Mouse (Mus musculus) liver, postnatal 0 days (tissue): Measurements from ENCODE around the gene Cbx5. TPM values are rescaled to one million over a fixed set of nuclear protein-coding genes. Genes with fewer than 3 reads are reported as not detected.

Experiments
- ATAC-seq: fragments of 200-750 bp; cut with Nextera tagmentation; 2 replicates; pipeline ENCODE4 v1.8.0; 2017; ENCODE audit warnings: mild to moderate bottlenecking, moderate library complexity
- DNase-seq: peaks from one replicate; pipeline ENCODE4 v3.0.0-alpha.2; 2016
- H3K27ac ChIP-seq: fragments of 300-500 bp; sonication (generic); 2 replicates; pipeline ENCODE4 v1.5.1; 2014; ENCODE audit warnings: antibody characterized with exemption, moderate library complexity, mild to moderate bottlenecking, low read depth
- H3K27me3 ChIP-seq: fragments of 300-500 bp; sonication (generic); 2 replicates; pipeline ENCODE4 v1.6.1; 2014; ENCODE audit warnings: low read length, control low read depth, mixed read lengths; ENCODE audit not compliant: insufficient read depth
- H3K36me3 ChIP-seq: fragments of 300-500 bp; sonication (generic); replicated peaks from 2 replicates; pipeline ENCODE4 v1.6.1; 2014; ENCODE audit warnings: mild to moderate bottlenecking, control low read depth, low read length, moderate library complexity, mixed read lengths; ENCODE audit not compliant: insufficient read depth
- H3K4me1 ChIP-seq: fragments of 300-500 bp; sonication (generic); 2 replicates; pipeline ENCODE4 v1.6.1; 2014; ENCODE audit warnings: antibody characterized with exemption, mild to moderate bottlenecking, control low read depth; ENCODE audit not compliant: insufficient read depth
- H3K4me2 ChIP-seq: fragments of 300-500 bp; sonication (generic); 2 replicates; pipeline ENCODE4 v1.6.1; 2014; ENCODE audit warnings: low read depth, mild to moderate bottlenecking, low read length, moderate library complexity, mixed read lengths
- H3K4me3 ChIP-seq: fragments of 300-500 bp; sonication (generic); 2 replicates; pipeline ENCODE4 v1.5.1; 2014; ENCODE audit warnings: low read depth, low read length
- H3K9ac ChIP-seq: fragments of 300-500 bp; sonication (generic); replicated peaks from 2 replicates; pipeline ENCODE4 v1.6.1; 2014; ENCODE audit warnings: mild to moderate bottlenecking, moderate library complexity
- H3K9me3 ChIP-seq: fragments of 300-500 bp; sonication (generic); 2 replicates; pipeline ENCODE4 v1.6.1; 2016; ENCODE audit warnings: mild to moderate bottlenecking, control low read depth, low read length, mixed read lengths
- CTCF ChIP-seq: sonication (generic); IDR thresholded peaks from 2 replicates; pipeline ENCODE4 v1.5.1; 2016; ENCODE audit warnings: antibody characterized with exemption, low read depth
- EP300 ChIP-seq: IDR thresholded peaks from 2 replicates; pipeline ENCODE4 v1.6.1; 2016; ENCODE audit warnings: antibody characterized with exemption, low read depth, mild to moderate bottlenecking
- WGBS: fragments of 180-500 bp; shearing (Covaris S2); extraction: QIAGEN DNeasy Blood & Tissue Kit; methylation state at CpG from one replicate; pipeline ENCODE4 v1.1.7; 2014; ENCODE audit not compliant: insufficient replicate concordance; 5-methylcytosine and 5-hydroxymethylcytosine counted together
- polyA plus RNA-seq: library from polyadenylated mRNA; unstranded; fragments of >200 nt; fragmentation: Nextera tagmentation; extraction: Ambion mirVana; gene quantifications from 2 replicates; pipeline ENCODE4 v1.2.1, GENCODE M21; 2015

The Cbx5 gene
- polyA plus RNA-seq, 1 experiment from 2014 or later: 23.3 TPM

DNA sequence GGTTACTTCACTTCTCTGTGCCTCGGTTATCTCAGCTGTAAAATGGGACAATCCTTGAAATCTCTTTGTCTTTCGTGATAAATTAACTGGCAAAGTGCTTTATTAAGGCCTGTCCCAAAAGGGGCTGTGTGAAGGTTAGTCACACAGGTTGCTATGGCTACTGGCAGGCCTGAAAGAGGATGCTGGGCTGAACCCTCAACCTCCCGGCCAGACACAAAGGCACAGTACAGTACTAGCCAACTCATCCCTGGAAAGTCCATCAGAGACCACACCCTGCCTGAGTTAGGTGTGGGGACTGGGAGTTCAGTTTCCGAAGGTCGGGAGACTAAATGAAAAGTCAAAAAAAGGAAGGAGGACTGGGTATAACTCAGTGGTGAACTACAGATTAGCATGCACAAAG lies 73.7 kb downstream of the Cbx5 start:
- Histone ChIP-seq H3K9me3 (no peaks in the 10 kb centered on the region), H3K9ac (no peak overlapping the region), H3K4me2 (no peak overlapping the region), H3K4me1 (peaks cover 36% of the 10 kb centered on the region), H3K4me3 (no peak overlapping the region), H3K36me3 (no peaks in the 10 kb centered on the region), H3K27ac (no peak overlapping the region), H3K27me3 (peaks cover 40% of the 10 kb centered on the region)
- DNase-seq: no peak
- no peak for ATAC-seq
- no peak for TF ChIP-seq EP300
- TF ChIP-seq CTCF: no peak
- WGBS: 46% methylated on average over 5 of the region's 5 CpGs

DNA sequence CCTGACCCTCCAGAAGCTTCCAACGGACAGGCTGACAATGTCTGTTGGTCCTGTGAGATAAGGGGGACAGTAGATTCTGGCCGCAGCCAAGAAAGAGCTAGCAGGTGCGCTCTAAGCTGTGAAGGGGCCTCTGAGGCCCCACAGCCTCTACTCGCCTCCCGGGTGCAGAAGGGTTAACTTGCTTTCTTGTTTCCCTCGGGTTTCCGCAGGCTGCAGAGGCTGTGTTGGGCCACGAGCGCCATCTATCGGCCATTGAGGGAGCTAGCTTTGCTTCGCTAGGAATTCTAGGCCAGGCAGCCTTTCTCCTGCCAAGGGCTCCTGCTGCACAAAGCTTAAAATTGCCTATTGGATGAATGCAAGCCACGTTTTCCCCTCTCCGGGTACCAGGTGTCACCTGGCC lies 74.2 kb downstream of the Cbx5 start:
- 0 out of 2 replicates have a peak overlapping the region, but pooled peaks have one; percentile 30 for H3K4me2 ChIP-seq
- ATAC-seq (peak; percentile 47; the same call in 1 of the 2 replicates), DNase-seq (peak; percentile 88)
- no peaks in the 10 kb centered on the region for H3K36me3 ChIP-seq
- H3K9ac ChIP-seq: no peak overlapping the region
- H3K4me1 ChIP-seq: peaks cover 36% of the 10 kb centered on the region
- 3% methylated on average over 13 of the region's 13 CpGs for WGBS
- H3K27me3 ChIP-seq: peaks cover 34% of the 10 kb centered on the region
- H3K4me3 ChIP-seq: no peak overlapping the region
- no peak overlapping the region for H3K27ac ChIP-seq
- H3K9me3 ChIP-seq: no peaks in the 10 kb centered on the region
- TF ChIP-seq EP300 (no peak), CTCF (peak; percentile 96)

DNA sequence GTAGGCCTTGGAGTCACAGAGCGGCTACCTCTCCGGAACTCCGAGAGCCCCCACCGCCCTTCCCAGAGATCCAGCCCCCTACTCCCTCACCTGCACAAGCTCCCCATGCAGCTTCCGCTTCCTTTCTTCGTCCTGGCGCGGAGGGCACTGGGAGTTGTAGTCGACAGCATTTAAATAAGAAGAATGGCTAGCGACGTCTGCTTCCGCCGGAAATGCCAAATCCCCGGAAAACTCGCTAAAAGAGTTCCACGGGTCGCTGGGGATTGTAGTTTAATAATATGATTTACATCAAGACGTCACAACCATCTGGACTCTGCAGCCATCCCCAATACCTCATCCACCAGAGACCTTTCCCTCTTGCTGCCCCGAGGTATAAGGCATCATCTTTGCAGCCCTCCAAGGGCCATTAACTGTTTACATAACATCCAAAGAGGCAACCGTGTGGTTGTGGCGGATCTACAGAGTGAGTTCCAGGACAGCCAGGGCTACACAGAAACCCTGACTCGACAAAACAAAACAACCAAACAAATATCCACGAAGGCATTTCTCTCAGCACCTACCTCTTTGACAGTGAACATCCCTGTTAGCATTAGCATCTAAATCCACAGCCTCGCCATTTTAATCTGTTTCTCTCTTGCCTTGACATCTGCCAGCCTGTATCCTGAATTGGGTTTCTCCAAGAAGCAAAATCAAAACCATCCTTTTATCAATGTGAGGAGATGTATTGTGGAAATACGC lies 76.3 kb downstream of the Cbx5 start:
- TF ChIP-seq CTCF (no peak), EP300 (no peak)
- peak overlapping the region; percentile 81 for H3K4me3 ChIP-seq
- no peaks in the 10 kb centered on the region for H3K36me3 ChIP-seq
- peak overlapping the region; percentile 79 for H3K4me2 ChIP-seq
- peaks cover 18% of the 10 kb centered on the region for H3K4me1 ChIP-seq
- no peak overlapping the region for H3K27ac ChIP-seq
- DNase-seq: peak; percentile 89
- H3K27me3 ChIP-seq: peaks cover 14% of the 10 kb centered on the region
- H3K9ac ChIP-seq: peak overlapping the region; percentile 69
- peak; percentile 87 for ATAC-seq
- 11% methylated on average over 25 of the region's 25 CpGs for WGBS
- no peaks in the 10 kb centered on the region for H3K9me3 ChIP-seq

GRCm38 (mm10) chr15:103157585-103157984 lies 82.0 kb downstream of the Cbx5 start:
- ATAC-seq (no peak), DNase-seq (no peak)
- Histone ChIP-seq H3K9ac (no peak overlapping the region), H3K27me3 (no peaks in the 10 kb centered on the region), H3K4me1 (peaks cover 7% of the 10 kb centered on the region), H3K9me3 (no peaks in the 10 kb centered on the region), H3K4me3 (no peak overlapping the region), H3K4me2 (no peak overlapping the region), H3K27ac (no peak overlapping the region), H3K36me3 (peaks cover 9% of the 10 kb centered on the region; the same call in 1 of the 2 replicates)
- 81% methylated on average over 10 of the region's 10 CpGs for WGBS
- TF ChIP-seq EP300 (no peak), CTCF (no peak)

DNA sequence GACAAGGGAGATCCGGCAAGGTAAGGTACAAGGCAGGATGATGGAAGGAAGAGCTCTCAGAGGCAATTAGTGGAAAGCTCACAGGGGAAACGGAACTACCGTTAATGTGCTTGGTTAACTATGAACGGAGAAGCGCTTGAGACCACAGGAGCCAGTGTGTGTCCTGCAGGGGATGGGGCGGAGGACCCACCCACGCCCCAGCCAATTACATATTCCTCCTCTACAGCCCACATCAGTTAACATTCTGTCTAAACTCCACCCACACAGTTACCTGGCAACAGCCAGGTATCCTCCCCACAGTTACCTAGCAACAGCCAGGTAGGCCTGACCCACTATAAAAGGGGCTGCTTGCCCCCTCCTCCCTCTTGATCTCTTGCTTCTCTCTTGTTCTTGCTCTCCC lies 82.7 kb downstream of the Cbx5 start:
- H3K9ac ChIP-seq: no peak overlapping the region
- 0 out of 2 replicates have a peak, but pooled peaks cover 1% of the 10 kb centered on the region for H3K4me1 ChIP-seq
- ATAC-seq (no peak), DNase-seq (no peak)
- H3K27ac ChIP-seq: no peak overlapping the region
- H3K27me3 ChIP-seq: no peaks in the 10 kb centered on the region
- H3K9me3 ChIP-seq: no peaks in the 10 kb centered on the region
- H3K4me3 ChIP-seq: no peak overlapping the region
- no peak overlapping the region for H3K4me2 ChIP-seq
- TF ChIP-seq EP300 (no peak), CTCF (no peak)
- peaks cover 9% of the 10 kb centered on the region; the same call in 1 of the 2 replicates for H3K36me3 ChIP-seq
- 79% methylated on average over 7 of the region's 7 CpGs for WGBS

DNA sequence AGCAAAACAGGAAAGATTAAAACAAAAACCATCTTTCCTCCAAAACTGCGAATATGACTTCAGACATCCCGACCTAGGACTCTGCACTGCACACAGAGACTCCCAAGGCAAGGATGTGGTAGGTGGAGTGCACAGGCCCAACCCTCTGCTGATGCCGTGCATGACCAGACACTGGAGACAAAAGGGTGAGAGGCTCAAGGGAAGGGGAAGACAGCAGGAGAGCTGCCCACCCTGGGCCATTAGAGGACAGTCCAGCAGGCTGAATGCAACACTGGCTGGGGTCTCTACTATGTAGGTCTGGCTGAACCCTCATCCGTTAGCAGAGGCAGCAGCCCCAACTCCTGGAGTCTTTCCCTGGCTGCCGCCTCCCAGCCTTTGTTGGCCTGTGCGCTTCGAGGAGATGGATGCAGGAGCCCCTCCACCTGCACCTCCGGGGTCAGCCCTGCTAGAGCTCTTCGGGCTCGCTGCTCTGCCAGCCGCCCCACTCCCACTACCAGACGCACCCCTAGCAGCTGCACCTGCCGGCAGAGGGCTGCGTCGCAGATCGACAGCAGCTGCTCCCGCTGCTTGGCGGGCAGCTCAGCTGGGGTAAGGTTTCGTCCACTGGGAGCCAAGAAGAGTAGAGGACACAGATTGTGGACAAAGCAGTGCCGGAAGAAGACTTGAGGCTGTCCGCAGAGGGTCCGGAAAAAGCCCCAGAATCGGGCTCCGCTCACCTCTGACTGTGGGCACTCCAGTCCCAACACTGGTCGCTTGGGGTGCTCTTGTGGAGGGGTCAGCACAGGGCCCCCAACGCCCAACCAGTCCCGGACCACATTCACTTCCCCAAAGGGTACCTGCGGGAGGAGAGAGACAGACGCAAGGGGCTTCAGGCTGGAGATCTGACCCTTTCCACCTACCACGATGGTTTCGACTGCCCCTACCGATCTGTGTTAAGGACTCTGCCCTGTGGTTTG lies 84.0 kb downstream of the Cbx5 start:
- H3K36me3 ChIP-seq: peaks cover 9% of the 10 kb centered on the region; the same call in 1 of the 2 replicates
- no peak for ATAC-seq
- TF ChIP-seq CTCF (no peak), EP300 (no peak)

More for the DNA sequence above, 84.0 kb downstream of the Cbx5 start:
- no peaks in the 10 kb centered on the region for H3K4me1 ChIP-seq
- H3K4me3 ChIP-seq: no peak overlapping the region
- no peaks in the 10 kb centered on the region for H3K27me3 ChIP-seq
- H3K4me2 ChIP-seq: no peak overlapping the region
- WGBS: 77% methylated on average over 32 of the region's 32 CpGs
- no peak overlapping the region for H3K27ac ChIP-seq
- DNase-seq: no peak
- H3K9ac ChIP-seq: no peak overlapping the region
- H3K9me3 ChIP-seq: no peaks in the 10 kb centered on the region
